Comparison of ENCODE assay signal across 25 mouse cellular contexts in genomic region chr1:74268750-74269149, GRCm38 (mm10). TPM values are rescaled to one million over a fixed set of nuclear protein-coding genes. Genes with fewer than 3 reads are reported as not detected.
DNase-seq lines count a peak whose midpoint lies in the region; ATAC-seq and TF ChIP-seq lines count a peak whose summit lies in the region.
"Had no signal": no experiment of that assay in that cellular context is flagged by ENCODE, and none has a peak within 500 bp of the region (broad histone marks: within the 10 kb centered on the region; RNA-seq: fewer than 3 reads in every experiment).

No protein-coding gene starts in this region.

- no peak for TF ChIP-seq EP300 in liver, postnatal 0 days (IDR thresholded peaks at IDR 0.05; ENCODE audit: low read depth)
- no peak for TF ChIP-seq EP300 in MEL (IDR thresholded peaks at IDR 0.05; ENCODE audit: low read depth in 1 of 2, low read length in 2 of 2)

- no peaks in the 10 kb centered on the region for H3K9me3 ChIP-seq in liver, postnatal 0 days (ENCODE audit: low read length)
- H3K9me3 ChIP-seq in liver, embryonic 12.5 days (replicated peaks) = no peaks in the 10 kb centered on the region
- no peaks in the 10 kb centered on the region for H3K9me3 ChIP-seq in MEL (replicated peaks; ENCODE audit: insufficient read depth, low read length)
- H3K9me3 ChIP-seq: forebrain, embryonic 10.5 days; heart, embryonic 10.5 days; lung, embryonic 15.5 days; midbrain, embryonic 15.5 days had no signal

- peaks cover 48% of the 10 kb centered on the region for H3K36me3 ChIP-seq in liver, postnatal 0 days (replicated peaks; ENCODE audit: insufficient read depth, low read length)
- peaks cover 54% of the 10 kb centered on the region for H3K36me3 ChIP-seq in liver, embryonic 12.5 days
- H3K36me3 ChIP-seq in MEL (ENCODE audit: control insufficient read depth in 1 of 2, insufficient read depth in 2 of 2, low read length in 2 of 2) = peaks cover 0 to 5% of the 10 kb centered on the region in 2 experiments; a peak in 1 of 4 replicates

- no peaks in the 10 kb centered on the region for H3K27me3 ChIP-seq in liver, postnatal 0 days (ENCODE audit: insufficient read depth, low read length)
- H3K27me3 ChIP-seq in liver, embryonic 12.5 days (replicated peaks) = no peaks in the 10 kb centered on the region
- H3K27me3 ChIP-seq in MEL (ENCODE audit: control insufficient read depth in 1 of 2, insufficient read depth in 2 of 2, low read length in 2 of 2) = no peaks in the 10 kb centered on the region
- H3K27me3 ChIP-seq: lung, embryonic 15.5 days; midbrain, embryonic 15.5 days had no signal

- H3K4me2 ChIP-seq in liver, postnatal 0 days (ENCODE audit: low read depth, low read length) = no peak overlapping the region
- H3K4me2 ChIP-seq in liver, embryonic 12.5 days = no peak overlapping the region
- H3K4me2 ChIP-seq: lung, embryonic 15.5 days; midbrain, embryonic 15.5 days had no signal

- H3K27ac ChIP-seq in liver, postnatal 0 days (ENCODE audit: low read depth) = no peak overlapping the region
- H3K27ac ChIP-seq in liver, embryonic 12.5 days = no peak overlapping the region
- H3K27ac ChIP-seq in MEL (ENCODE audit: control insufficient read depth, low read depth, low read length) = no peak overlapping the region
- H3K27ac ChIP-seq: forebrain, embryonic 10.5 days; gastrocnemius, adult 2 months; heart, embryonic 10.5 days; lung, embryonic 15.5 days; midbrain, embryonic 15.5 days had no signal

- H3K9ac ChIP-seq in liver, postnatal 0 days (replicated peaks) = no peak overlapping the region
- no peak overlapping the region for H3K9ac ChIP-seq in liver, embryonic 12.5 days
- no peak overlapping the region for H3K9ac ChIP-seq in MEL (ENCODE audit: control insufficient read depth, low read depth, low read length, poor library complexity, severe bottlenecking)
- H3K9ac ChIP-seq: forebrain, postnatal 0 days; lung, embryonic 15.5 days; midbrain, embryonic 15.5 days had no signal

- peak; percentile 11 for TF ChIP-seq RAD21 in MEL (IDR thresholded peaks at IDR 0.05; ENCODE audit: low read depth, low read length)

- no peaks in the 10 kb centered on the region for H3K79me2 ChIP-seq in MEL (ENCODE audit: control insufficient read depth, insufficient read depth, low read length, poor library complexity)

- WGBS in liver, postnatal 0 days (ENCODE audit: insufficient replicate concordance) = 77% methylated on average over 8 of the region's 8 CpGs
- 69% methylated on average over 8 of the region's 8 CpGs for WGBS in liver, embryonic 12.5 days (ENCODE audit: insufficient replicate concordance)

- no peak for DNase-seq in liver, postnatal 0 days
- peak; percentile 32 for DNase-seq in CD4-positive helper T cell, adult 2 months (ENCODE audit: low read depth, low spot score)
- DNase-seq in MEL (ENCODE audit: low read depth, low spot score) = no peak
- peak; percentile 56 for DNase-seq in naive thymus-derived CD4-positive, alpha-beta T cell, adult 2 months (ENCODE audit: low read depth)
- no peak for DNase-seq in adipocyte (ENCODE audit: low spot score)
- no peak for DNase-seq in right cerebral cortex, postnatal 4 days
- DNase-seq: adrenal gland, adult 2 months; cerebellum, adult 11 months; cerebellum, adult 9-11 months; forebrain, postnatal 0 days; gastrocnemius, adult 2 months; kidney, adult 11 months; lung, postnatal 4 days had no signal

- H3K4me1 ChIP-seq in liver, postnatal 0 days (ENCODE audit: insufficient read depth) = no peaks in the 10 kb centered on the region
- H3K4me1 ChIP-seq in liver, embryonic 12.5 days = no peaks in the 10 kb centered on the region
- H3K4me1 ChIP-seq in MEL (ENCODE audit: control insufficient read depth in 1 of 2, insufficient read depth in 2 of 2, low read length in 2 of 2) = no peaks in the 10 kb centered on the region
- H3K4me1 ChIP-seq: forebrain, embryonic 10.5 days; lung, embryonic 15.5 days; midbrain, embryonic 15.5 days had no signal

- no peak overlapping the region for H3K4me3 ChIP-seq in liver, postnatal 0 days (ENCODE audit: low read depth, low read length)
- no peak overlapping the region for H3K4me3 ChIP-seq in liver, embryonic 12.5 days
- H3K4me3 ChIP-seq in MEL (ENCODE audit: control insufficient read depth in 1 of 2, insufficient read depth in 1 of 2, low read depth in 2 of 2, low read length in 2 of 2) = no peak overlapping the region
- H3K4me3 ChIP-seq: forebrain, embryonic 10.5 days; gastrocnemius, adult 2 months; heart, embryonic 10.5 days; lung, embryonic 15.5 days; midbrain, embryonic 15.5 days had no signal

- ATAC-seq in liver, postnatal 0 days = no peak
- no peak for ATAC-seq in liver, embryonic 12.5 days
- no peak for ATAC-seq in granulocyte monocyte progenitor cell, adult 5-6 weeks (replicated peaks; ENCODE audit: poor library complexity, severe bottlenecking)
- ATAC-seq: forebrain, postnatal 0 days; hindbrain, embryonic 16.5 days; midbrain, embryonic 15.5 days had no signal

- peak; percentile 33; the same call in 1 of the 2 replicates for TF ChIP-seq CTCF in liver, postnatal 0 days (IDR thresholded peaks at IDR 0.05; ENCODE audit: low read depth)
- peak in 1 of 3 experiments; percentile 46; a peak in 2 of 6 replicates for TF ChIP-seq CTCF in MEL (IDR thresholded peaks at IDR 0.05 in 2 of 3, conservative IDR thresholded peaks at IDR 0.05 in 1 of 3; ENCODE audit: control insufficient read depth in 1 of 3, insufficient read depth in 1 of 3, low read depth in 2 of 3, low read length in 3 of 3, poor library complexity in 1 of 3, severe bottlenecking in 1 of 3)

- no peak for TF ChIP-seq POLR2A in MEL (IDR thresholded peaks at IDR 0.05; ENCODE audit: control insufficient read depth in 1 of 2, insufficient read depth in 1 of 2, low read depth in 1 of 2, low read length in 2 of 2, poor library complexity in 1 of 2)

TF ChIP-seq in MEL, 35 proteins besides CTCF, POLR2A, EP300 and RAD21 (continues in another document):
- TF ChIP-seq MYC (IDR thresholded peaks at IDR 0.05; ENCODE audit: low read depth, low read length) = no peak
- no peak for TF ChIP-seq MEF2A (IDR thresholded peaks at IDR 0.05; ENCODE audit: extremely low read depth, insufficient replicate concordance, low read depth, low read length, poor library complexity, severe bottlenecking)
- TF ChIP-seq SMC3 (IDR thresholded peaks at IDR 0.05; ENCODE audit: low read depth, low read length) = no peak
- no peak for TF ChIP-seq UBTF (IDR thresholded peaks at IDR 0.05; ENCODE audit: borderline replicate concordance, insufficient read depth, low read depth, low read length)
- no peak for TF ChIP-seq GABPA (IDR thresholded peaks at IDR 0.05; ENCODE audit: low read depth, low read length)
- TF ChIP-seq TBP (IDR thresholded peaks at IDR 0.05; ENCODE audit: low read depth, low read length) = no peak
- no peak for TF ChIP-seq POLR2AphosphoS5 (IDR thresholded peaks at IDR 0.05; ENCODE audit: borderline replicate concordance, low read depth, low read length)
- TF ChIP-seq BHLHE40 (IDR thresholded peaks at IDR 0.05; ENCODE audit: borderline replicate concordance, low read depth, low read length) = no peak

RNA-seq across cellular contexts. Expression of gene Gpbar1, which starts 9.6 kb away (rescaled TPM):
- 0.20 and 0.22 TPM in 2 replicates for polyA plus RNA-seq in liver, postnatal 0 days (2015; fragmentation: Nextera tagmentation; extraction: Ambion mirVana)
- 1.2 and 1.5 TPM in 2 replicates for polyA plus RNA-seq in liver, embryonic 12.5 days (2016; fragmentation: Nextera tagmentation; extraction: Ambion mirVana)
- 0.16 TPM in 1 of 2 replicates, not detected in the other for total RNA-seq in MEL (2012; rRNA removed)
- polyA plus RNA-seq in MEL (2012; ENCODE audit: insufficient read depth in 1 of 2, insufficient read length in 2 of 2, low read depth in 1 of 2, low replicate concordance in 2 of 2, missing spikeins in 1 of 2) = not detected
- total RNA-seq in granulocyte monocyte progenitor cell, adult 5-6 weeks (2014; fragmentation: Nextera tagmentation) = not detected in 2 replicates
- not detected in 2 replicates for total RNA-seq in granulocyte monocyte progenitor cell, adult 5-6 weeks (2017)
- total RNA-seq: adrenal gland, adult 2 months; forebrain, postnatal 0 days; gastrocnemius, adult 2 months; gastrocnemius, postnatal 4 days; layer of hippocampus, adult 18-20 months; layer of hippocampus, postnatal 25 days; left cerebral cortex, postnatal 10 days; liver, adult 2 months had no signal
- polyA plus RNA-seq: forebrain, postnatal 0 days; hindbrain, embryonic 16.5 days had no signal

RNA-seq across cellular contexts. Expression of gene Aamp, which starts 15.8 kb away (rescaled TPM):
- polyA plus RNA-seq in liver, postnatal 0 days (2015; fragmentation: Nextera tagmentation; extraction: Ambion mirVana) = 105 and 109 TPM in 2 replicates
- polyA plus RNA-seq in liver, embryonic 12.5 days (2016; fragmentation: Nextera tagmentation; extraction: Ambion mirVana) = 119 and 120 TPM in 2 replicates
- total RNA-seq in MEL (2012; rRNA removed) = 107 and 108 TPM in 2 replicates
- 100 to 1,000 TPM in 1 of 2 experiments, not detected in 1; 169 TPM for polyA plus RNA-seq in MEL (2012; ENCODE audit: insufficient read depth in 1 of 2, insufficient read length in 2 of 2, low read depth in 1 of 2, low replicate concordance in 2 of 2, missing spikeins in 1 of 2)
- 100 and 106 TPM in 2 replicates for total RNA-seq in granulocyte monocyte progenitor cell, adult 5-6 weeks (2014; fragmentation: Nextera tagmentation)
- total RNA-seq in granulocyte monocyte progenitor cell, adult 5-6 weeks (2017) = 98.8 and 140 TPM in 2 replicates

RNA-seq across cellular contexts. Expression of gene Pnkd, which starts 16.0 kb away (rescaled TPM):
- polyA plus RNA-seq in liver, postnatal 0 days (2015; fragmentation: Nextera tagmentation; extraction: Ambion mirVana) = 46.7 and 50.0 TPM in 2 replicates
- 45.7 and 48.7 TPM in 2 replicates for polyA plus RNA-seq in liver, embryonic 12.5 days (2016; fragmentation: Nextera tagmentation; extraction: Ambion mirVana)
- total RNA-seq in MEL (2012; rRNA removed) = 48.2 and 52.5 TPM in 2 replicates
- 10 to 100 TPM in 1 of 2 experiments, not detected in 1; 64.2 TPM for polyA plus RNA-seq in MEL (2012; ENCODE audit: insufficient read depth in 1 of 2, insufficient read length in 2 of 2, low read depth in 1 of 2, low replicate concordance in 2 of 2, missing spikeins in 1 of 2)
- total RNA-seq in granulocyte monocyte progenitor cell, adult 5-6 weeks (2014; fragmentation: Nextera tagmentation) = 28.7 and 49.8 TPM in 2 replicates
- 9.0 and 14.1 TPM in 2 replicates for total RNA-seq in granulocyte monocyte progenitor cell, adult 5-6 weeks (2017)

RNA-seq across cellular contexts. Expression of gene Arpc2, which starts 32.9 kb away (rescaled TPM):
- 238 and 254 TPM in 2 replicates for polyA plus RNA-seq in liver, postnatal 0 days (2015; fragmentation: Nextera tagmentation; extraction: Ambion mirVana)
- polyA plus RNA-seq in liver, embryonic 12.5 days (2016; fragmentation: Nextera tagmentation; extraction: Ambion mirVana) = 268 and 269 TPM in 2 replicates
- 141 and 166 TPM in 2 replicates for total RNA-seq in MEL (2012; rRNA removed)
- 100 to 1,000 TPM; 108 to 423 TPM for polyA plus RNA-seq in MEL (2012; ENCODE audit: insufficient read depth in 1 of 2, insufficient read length in 2 of 2, low read depth in 1 of 2, low replicate concordance in 2 of 2, missing spikeins in 1 of 2)
- total RNA-seq in granulocyte monocyte progenitor cell, adult 5-6 weeks (2014; fragmentation: Nextera tagmentation) = 573 and 588 TPM in 2 replicates
- total RNA-seq in granulocyte monocyte progenitor cell, adult 5-6 weeks (2017) = 434 and 584 TPM in 2 replicates

RNA-seq across cellular contexts. Expression of gene Tmbim1, which starts 36.7 kb away (rescaled TPM):
- 18.5 and 18.7 TPM in 2 replicates for polyA plus RNA-seq in liver, postnatal 0 days (2015; fragmentation: Nextera tagmentation; extraction: Ambion mirVana)
- 17.5 and 18.6 TPM in 2 replicates for polyA plus RNA-seq in liver, embryonic 12.5 days (2016; fragmentation: Nextera tagmentation; extraction: Ambion mirVana)
- total RNA-seq in MEL (2012; rRNA removed) = 10.3 and 13.0 TPM in 2 replicates
- 10 to 100 TPM in 1 of 2 experiments, not detected in 1; 20.8 TPM for polyA plus RNA-seq in MEL (2012; ENCODE audit: insufficient read depth in 1 of 2, insufficient read length in 2 of 2, low read depth in 1 of 2, low replicate concordance in 2 of 2, missing spikeins in 1 of 2)
- 21.9 and 24.6 TPM in 2 replicates for total RNA-seq in granulocyte monocyte progenitor cell, adult 5-6 weeks (2014; fragmentation: Nextera tagmentation)
- 13.8 and 15.0 TPM in 2 replicates for total RNA-seq in granulocyte monocyte progenitor cell, adult 5-6 weeks (2017)

Comparison
In these comparisons a context has a peak if more than half of its experiments do, and no peak if none do; other contexts are left out.
1. DNase-seq: peak in CD4-positive helper T cell, adult 2 months (single experiment) and naive thymus-derived CD4-positive, alpha-beta T cell, adult 2 months (single experiment); none in liver, postnatal 0 days (single experiment), MEL (single experiment), adipocyte (single experiment) and right cerebral cortex, postnatal 4 days (single experiment).